Mouse (Mus musculus): ENCODE results near the gene Fads3.
A peak's percentile ranks its signal among the peaks of the same experiment; 100 is the strongest.

Fads3 gene

GRCm38 (mm10) chr19:10021981-10022380, 19.4 kb upstream of the Fads3 start:
- DNase-seq (ENCODE audit: low read depth, low spot score): no peak

- no peak for DNase-seq (ENCODE audit: low read depth, low spot score)
These were observed 18.7 kb upstream of the Fads3 start for GRCm38 (mm10) chr19:10022414-10023303.

GRCm38 (mm10) chr19:10023304-10023758, 18.0 kb upstream of the Fads3 start:
- DNase-seq (ENCODE audit: low read depth, low spot score): no peak

- no peak for DNase-seq (ENCODE audit: low read depth, low spot score)
These were observed 16.0 kb upstream of the Fads3 start for GRCm38 (mm10) chr19:10025169-10025875.

- no peak for DNase-seq (ENCODE audit: low read depth, low spot score)
These were observed 11.6 kb upstream of the Fads3 start for GRCm38 (mm10) chr19:10029746-10030145.

- DNase-seq (ENCODE audit: low read depth, low spot score): peak; percentile 63
These were observed 8.0 kb upstream of the Fads3 start for GRCm38 (mm10) chr19:10033211-10033973.

- DNase-seq (ENCODE audit: low read depth, low spot score): no peak
These were observed 7.0 kb upstream of the Fads3 start for GRCm38 (mm10) chr19:10034356-10034755.

GRCm38 (mm10) chr19:10034785-10035447, 6.5 kb upstream of the Fads3 start:
- peak; percentile 83 for DNase-seq (ENCODE audit: low read depth, low spot score)

GRCm38 (mm10) chr19:10037534-10037933, 3.8 kb upstream of the Fads3 start:
- no peak for DNase-seq (ENCODE audit: low read depth, low spot score)

- no peak for DNase-seq (ENCODE audit: low read depth, low spot score)
These were observed 3.0 kb upstream of the Fads3 start for GRCm38 (mm10) chr19:10038364-10038763.

- no peak for DNase-seq (ENCODE audit: low read depth, low spot score)
These were observed 2.5 kb upstream of the Fads3 start for GRCm38 (mm10) chr19:10038910-10039309.

GRCm38 (mm10) chr19:10039615-10040014, 1.8 kb upstream of the Fads3 start:
- DNase-seq (ENCODE audit: low read depth, low spot score): no peak

GRCm38 (mm10) chr19:10040866-10041387, 442 bp upstream of the Fads3 start:
- DNase-seq (ENCODE audit: low read depth, low spot score): no peak

GRCm38 (mm10) chr19:10042232-10042631, 863 bp downstream of the Fads3 start:
- DNase-seq (ENCODE audit: low read depth, low spot score): no peak

GRCm38 (mm10) chr19:10042816-10043215, 1.4 kb downstream of the Fads3 start:
- DNase-seq (ENCODE audit: low read depth, low spot score): no peak

GRCm38 (mm10) chr19:10043643-10044042, 2.3 kb downstream of the Fads3 start:
- DNase-seq (ENCODE audit: low read depth, low spot score): no peak

GRCm38 (mm10) chr19:10045707-10046106, 4.3 kb downstream of the Fads3 start:
- no peak for DNase-seq (ENCODE audit: low read depth, low spot score)

- DNase-seq (ENCODE audit: low read depth, low spot score): no peak
These were observed 5.0 kb downstream of the Fads3 start for GRCm38 (mm10) chr19:10046346-10046745.

GRCm38 (mm10) chr19:10046983-10047382, 5.6 kb downstream of the Fads3 start:
- DNase-seq (ENCODE audit: low read depth, low spot score): no peak

GRCm38 (mm10) chr19:10049533-10049932, 8.2 kb downstream of the Fads3 start:
- no peak for DNase-seq (ENCODE audit: low read depth, low spot score)

GRCm38 (mm10) chr19:10050438-10050837, 9.1 kb downstream of the Fads3 start:
- no peak for DNase-seq (ENCODE audit: low read depth, low spot score)

All from forelimb bud, embryonic 11.5 days (tissue).